Mouse (Mus musculus) megakaryocyte-erythroid progenitor cell, adult 5 weeks (primary cell): ENCODE data around the gene Igsf10. TPM values are rescaled to one million over a fixed set of nuclear protein-coding genes. Genes with fewer than 3 reads are reported as not detected.

Experiments used
- polyA plus RNA-seq: library from polyadenylated mRNA; stranded (reverse); fragments of >175 nt; gene quantifications from 2 replicates; pipeline ENCODE4 v1.2.3, GENCODE M21; 2012

Gene Igsf10
- polyA plus RNA-seq, result 0.01 and 0.03 TPM in 2 replicates

DNA sequence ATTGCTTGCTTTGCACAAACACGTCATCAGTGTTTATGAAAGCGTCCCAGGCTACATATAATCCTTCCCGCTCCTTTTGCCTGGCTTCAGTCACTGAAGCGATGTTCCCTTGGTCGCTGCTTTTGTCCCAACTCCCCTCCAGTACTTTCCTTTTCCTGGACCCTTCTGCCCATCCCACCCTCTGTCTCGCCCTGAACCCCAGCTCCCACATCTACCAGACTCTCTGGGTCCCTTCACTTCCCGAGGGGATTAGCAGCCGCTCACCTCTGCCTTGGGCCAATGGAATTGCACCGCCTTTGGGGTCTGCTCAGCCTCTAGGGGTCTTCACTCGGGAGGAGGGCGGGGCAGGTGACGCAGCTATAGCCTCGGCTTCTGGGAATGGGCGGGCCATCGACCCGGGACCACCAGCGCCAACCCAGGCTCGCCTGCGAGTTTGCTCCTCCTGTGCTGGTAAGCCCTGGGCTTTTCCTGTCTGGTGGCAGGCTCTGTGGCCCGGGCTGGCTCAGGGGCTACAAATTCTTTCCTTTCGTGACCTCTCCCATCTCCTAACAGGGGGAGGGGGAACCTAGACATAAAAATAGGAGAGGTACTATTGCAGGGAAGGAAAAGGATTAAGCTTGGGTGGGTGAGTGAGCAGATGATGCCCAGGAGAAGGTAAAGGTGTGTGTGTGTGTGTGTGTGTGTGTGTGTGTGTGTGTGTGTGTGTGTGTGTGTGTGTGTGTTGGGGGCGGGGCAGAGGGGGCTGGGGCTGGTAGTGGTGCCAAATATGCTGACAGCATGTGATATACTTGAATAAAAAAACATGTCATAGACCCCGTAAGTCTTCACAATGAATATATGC lies at the start of gene Igsf10:
Gene Igsf10 (minus strand): TSS at position 330 of the 841 bp plus-strand sequence.

Other genes with a start within 250 kb of the Igsf10 start
- 8.9 and 9.3 TPM in 2 replicates for gene Gpr171, start 242.6 kb downstream of the Igsf10 start, polyA plus RNA-seq
- 0.27 and 0.78 TPM in 2 replicates for gene P2ry14, start 190.8 kb downstream of the Igsf10 start, polyA plus RNA-seq
- gene Gpr87, start 149.3 kb downstream of the Igsf10 start, polyA plus RNA-seq, result not detected in 2 replicates
- 0.06 TPM in 1 of 2 replicates, not detected in the other for gene P2ry13, start 133.5 kb downstream of the Igsf10 start, polyA plus RNA-seq
- not detected in 2 replicates for gene P2ry12, start 81.5 kb downstream of the Igsf10 start, polyA plus RNA-seq